Mouse (Mus musculus) splenic B cell, adult 2 months (primary cell): ENCODE results near the gene Gm20388.

Experiments used
- DNase-seq: peaks from one replicate; pipeline ENCODE4 v3.0.0-alpha.2; 2011; ENCODE audit warnings: low read depth, low spot score
- H3K27me3 ChIP-seq: 2 replicates; pipeline ENCODE4 v1.6.1; 2012; ENCODE audit warnings: mild to moderate bottlenecking, low read length, moderate library complexity, mixed read lengths; ENCODE audit not compliant: control insufficient read depth, poor library complexity, insufficient read depth, severe bottlenecking
- H3K36me3 ChIP-seq: 2 replicates; pipeline ENCODE4 v1.6.1; 2012; ENCODE audit warnings: mild to moderate bottlenecking, low read length, moderate library complexity, mixed read lengths; ENCODE audit not compliant: control insufficient read depth, poor library complexity, insufficient read depth, severe bottlenecking

The Gm20388 gene

DNA sequence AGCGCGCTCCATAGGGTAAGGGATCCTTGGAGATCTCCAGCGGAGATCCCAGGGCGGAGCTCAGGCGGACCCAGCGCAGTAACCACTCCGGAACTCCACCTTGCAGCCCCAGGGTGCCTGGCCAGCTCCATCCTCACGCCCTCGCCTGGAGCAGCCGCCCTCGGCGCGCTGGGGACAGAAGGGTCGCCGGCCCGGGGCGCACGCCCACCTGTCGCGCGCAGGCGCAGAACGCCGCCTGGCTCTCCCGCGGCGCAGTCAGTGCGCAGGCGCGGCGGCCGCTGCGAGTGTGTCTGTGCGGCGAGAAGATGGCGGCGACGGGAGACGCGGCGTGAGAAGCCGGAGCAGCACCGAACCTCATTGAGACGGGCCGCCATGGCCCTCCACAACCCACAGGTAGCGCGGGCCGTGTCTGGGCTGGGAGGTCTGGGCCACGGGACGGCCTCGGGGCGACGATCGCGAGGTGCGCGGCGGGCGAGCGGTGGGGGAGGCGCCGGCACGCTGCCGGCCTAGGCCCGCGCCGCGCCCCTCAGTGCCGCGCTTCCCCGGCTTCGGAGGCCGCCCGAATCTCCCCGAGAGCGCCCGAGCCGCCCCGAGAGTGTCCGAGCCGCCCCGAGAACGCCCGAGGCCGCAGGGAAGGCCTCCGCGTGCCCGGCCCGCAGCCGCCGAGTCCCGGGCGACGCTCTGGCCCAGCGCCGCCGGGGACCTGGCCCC, at the start of gene Gm20388:
Gene Gm20388 (plus strand): TSS at position 295 of the 711 bp plus-strand sequence.
- H3K27me3 ChIP-seq: no peaks in the 10 kb centered on the region; the same call in 1 of the 2 replicates
- DNase-seq: peak; percentile 93
- no peaks in the 10 kb centered on the region for H3K36me3 ChIP-seq

DNA sequence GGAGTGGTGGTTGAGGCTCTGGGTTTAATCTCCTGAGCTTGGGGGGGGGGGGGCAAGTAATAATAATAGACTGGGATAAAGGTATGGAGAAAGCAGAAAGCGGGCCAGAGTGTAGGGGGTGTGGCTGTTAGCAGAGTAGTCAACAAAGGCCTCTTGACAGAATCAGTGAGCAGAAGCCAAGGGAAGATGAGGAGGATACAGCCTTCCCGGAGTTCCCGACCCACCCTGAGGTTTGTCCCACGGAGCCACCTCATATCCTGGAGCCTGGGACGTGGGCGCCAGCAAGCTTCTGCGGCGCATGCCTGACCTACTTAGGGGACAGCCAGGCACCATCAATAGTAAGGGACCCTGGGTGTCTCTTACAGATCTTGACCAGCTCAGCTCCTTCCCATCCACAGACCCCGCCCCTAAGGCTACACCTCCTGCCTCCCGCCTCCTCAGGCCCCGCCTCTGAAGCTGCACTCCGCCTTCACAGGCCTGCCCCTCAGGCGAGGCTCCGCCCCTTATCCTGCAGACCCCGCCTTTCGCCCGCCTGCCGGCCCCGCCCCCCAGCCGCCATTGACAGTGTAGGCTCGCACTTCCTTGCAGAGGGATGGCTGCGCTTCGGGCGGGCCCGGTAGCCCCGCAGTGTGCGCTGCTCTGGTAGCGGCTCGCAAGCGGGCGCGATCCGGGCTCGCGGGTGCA, 48.8 kb upstream of the Gm20388 start, which contains the start of gene Klhl36:
Gene Klhl36 (plus strand): TSS at position 561 of the 684 bp plus-strand sequence.
- peak; percentile 96 for DNase-seq
- no peaks in the 10 kb centered on the region for H3K27me3 ChIP-seq
- no peaks in the 10 kb centered on the region for H3K36me3 ChIP-seq

DNA sequence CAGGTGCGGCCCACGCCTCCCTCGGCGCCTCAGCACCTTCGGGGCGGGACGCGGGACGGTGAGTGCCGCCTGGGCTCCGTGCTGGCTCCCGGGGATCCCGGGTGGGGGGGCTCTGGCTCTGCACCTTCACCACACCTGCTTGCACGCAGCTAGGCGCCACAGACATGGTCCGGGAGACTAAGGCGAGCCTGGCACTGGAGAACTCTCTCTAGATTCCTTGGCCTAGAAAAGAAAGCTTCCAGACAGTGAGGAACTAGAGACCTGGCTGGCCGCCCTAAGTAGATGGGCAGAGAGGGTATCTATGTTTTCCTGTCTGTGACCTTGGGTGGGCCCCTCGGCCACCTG, 48.3 kb upstream of the Gm20388 start:
- no peaks in the 10 kb centered on the region for H3K36me3 ChIP-seq
- no peak for DNase-seq
- H3K27me3 ChIP-seq: no peaks in the 10 kb centered on the region

DNA sequence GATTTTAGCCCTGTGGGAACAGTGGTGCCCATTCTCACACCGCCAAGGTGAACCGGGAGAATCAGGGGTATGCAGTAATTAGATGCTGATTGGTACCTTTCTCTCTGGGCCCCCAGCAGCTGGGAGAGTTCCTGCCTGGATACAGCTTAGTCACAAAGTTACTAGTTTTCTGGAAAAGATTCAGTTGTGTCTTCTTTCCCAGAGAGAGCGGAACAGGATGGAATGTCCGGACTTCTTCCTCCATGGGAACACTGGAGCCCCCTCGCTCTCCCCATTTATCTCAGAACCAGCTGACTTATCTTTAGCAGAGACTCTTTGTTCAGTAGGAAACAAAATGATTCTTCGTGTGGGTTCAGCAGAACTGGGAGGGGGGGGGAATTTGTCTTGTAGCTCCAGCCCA, 47.9 kb upstream of the Gm20388 start:
- no peak for DNase-seq
- Histone ChIP-seq H3K36me3 (no peaks in the 10 kb centered on the region), H3K27me3 (no peaks in the 10 kb centered on the region)

DNA sequence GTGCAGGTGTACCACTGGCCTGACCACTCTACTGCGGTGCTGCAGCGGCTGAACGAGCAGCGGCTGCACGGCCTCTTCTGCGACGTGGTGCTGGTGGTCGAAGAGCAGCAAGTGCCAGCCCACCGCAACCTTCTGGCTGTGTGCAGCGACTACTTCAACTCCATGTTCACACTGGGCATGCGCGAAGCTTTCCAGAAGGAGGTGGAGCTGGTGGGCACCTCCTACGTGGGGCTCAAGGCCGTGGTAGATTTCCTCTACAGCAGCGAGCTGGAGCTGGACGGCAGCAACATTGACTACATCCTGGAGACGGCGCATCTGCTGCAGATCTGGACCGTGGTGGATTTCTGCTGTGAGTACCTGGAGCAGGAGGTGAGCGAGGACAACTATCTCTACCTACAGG, 41.0 kb upstream of the Gm20388 start:
- Histone ChIP-seq H3K36me3 (peaks cover 9% of the 10 kb centered on the region), H3K27me3 (no peaks in the 10 kb centered on the region)
- no peak for DNase-seq

DNA sequence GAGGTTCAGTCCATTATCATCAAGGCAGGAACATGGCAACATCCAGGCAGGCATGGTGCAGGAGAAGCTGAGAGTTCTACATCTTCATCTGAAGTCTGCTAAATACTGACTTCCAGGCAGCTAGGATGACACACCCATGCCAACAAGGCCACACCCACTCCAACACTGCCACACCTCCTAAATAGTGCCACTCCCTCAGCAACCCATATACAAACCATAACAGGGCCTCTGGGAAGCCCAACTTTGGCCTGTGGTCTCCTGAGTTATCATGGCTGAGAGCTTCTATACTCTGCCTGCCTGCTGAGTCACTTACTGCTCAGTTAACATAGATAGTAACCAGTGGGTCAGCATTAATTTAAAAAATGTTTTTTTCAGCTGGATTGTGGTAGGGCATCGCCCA, 37.5 kb upstream of the Gm20388 start:
- H3K27me3 ChIP-seq: no peaks in the 10 kb centered on the region
- H3K36me3 ChIP-seq: peaks cover 9% of the 10 kb centered on the region
- DNase-seq: no peak

DNA sequence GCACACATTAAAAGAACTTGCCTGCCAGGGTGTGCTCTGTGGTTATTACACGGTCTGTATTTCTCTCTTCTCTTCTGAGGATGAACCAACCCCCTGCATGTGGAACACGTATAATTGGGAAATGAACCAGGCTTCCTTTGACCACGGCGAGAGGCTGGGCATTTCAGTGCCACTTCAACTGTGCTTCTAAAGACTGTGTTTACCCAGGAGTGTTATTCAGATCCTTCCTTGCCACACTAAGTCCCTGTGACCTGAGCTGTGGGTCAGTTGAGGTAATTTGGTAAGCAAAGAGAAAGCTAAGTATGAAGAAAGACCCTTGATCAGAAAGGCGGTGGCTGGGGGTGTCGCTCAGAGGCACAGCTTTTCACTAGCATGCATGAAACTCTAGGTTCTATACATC, 29.3 kb upstream of the Gm20388 start:
- no peak for DNase-seq
- Histone ChIP-seq H3K27me3 (no peaks in the 10 kb centered on the region), H3K36me3 (no peaks in the 10 kb centered on the region; the same call in 1 of the 2 replicates)

DNA sequence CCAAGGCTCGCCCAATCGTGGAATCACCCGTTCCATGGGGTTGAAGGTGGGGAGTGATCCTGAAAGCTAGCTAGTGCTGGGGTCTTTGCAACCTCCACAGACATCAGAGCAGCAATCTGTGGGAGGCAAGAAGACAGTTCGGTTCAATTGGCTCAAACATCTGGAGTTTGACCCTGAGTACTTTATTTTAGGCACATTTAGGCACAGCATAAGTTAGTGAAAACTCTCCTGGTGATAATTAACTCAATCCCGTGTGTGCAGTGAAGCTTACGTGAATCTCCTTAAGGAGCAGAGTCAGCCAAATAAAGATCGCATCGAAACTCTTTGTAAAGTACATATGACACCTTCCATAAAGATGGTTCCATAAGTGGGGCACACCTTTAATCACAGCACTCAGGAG, 28.7 kb upstream of the Gm20388 start:
- no peaks in the 10 kb centered on the region; the same call in 1 of the 2 replicates for H3K36me3 ChIP-seq
- DNase-seq: no peak
- H3K27me3 ChIP-seq: no peaks in the 10 kb centered on the region

DNA sequence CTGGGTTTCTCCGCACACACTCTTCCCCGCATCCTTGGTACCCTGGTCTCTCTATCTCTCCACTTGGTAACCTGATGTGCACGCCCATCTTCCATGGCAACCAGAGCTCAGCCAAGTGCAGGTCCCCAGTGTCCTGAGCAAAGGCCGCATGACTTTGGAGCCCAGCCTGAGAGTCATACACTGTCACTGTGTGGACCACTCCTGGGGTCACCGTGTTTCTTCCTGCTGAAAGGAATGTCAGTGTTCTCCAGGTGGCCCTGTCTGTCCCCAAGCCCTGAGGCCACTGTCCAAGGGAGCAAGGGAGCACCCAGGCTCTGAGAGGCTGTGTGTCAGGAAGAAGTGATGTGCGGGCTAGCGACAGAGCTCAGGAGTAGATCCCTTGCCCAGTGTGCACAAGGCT, 27.4 kb upstream of the Gm20388 start:
- Histone ChIP-seq H3K27me3 (no peaks in the 10 kb centered on the region), H3K36me3 (no peaks in the 10 kb centered on the region; the same call in 1 of the 2 replicates)
- no peak for DNase-seq

DNA sequence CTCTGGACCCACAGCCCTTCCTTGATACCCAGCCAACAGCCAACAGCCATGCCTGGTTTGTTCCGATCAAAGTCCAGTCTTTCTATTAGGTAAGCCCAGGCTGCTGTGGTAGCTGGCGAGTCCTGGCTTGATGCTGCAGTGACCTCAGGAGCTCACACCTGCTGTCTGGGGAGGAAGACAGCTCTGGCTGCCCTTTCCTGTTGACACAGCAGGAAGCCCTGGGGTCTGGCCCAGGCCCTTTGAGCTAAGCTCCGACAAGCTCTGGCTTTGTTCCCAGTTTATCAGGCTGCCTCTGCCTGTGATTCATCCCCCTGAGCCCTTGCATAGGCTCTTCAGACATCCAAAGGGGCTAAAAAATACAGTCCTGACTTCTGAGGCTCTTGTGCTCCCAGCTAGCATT, 25.0 kb upstream of the Gm20388 start:
- Histone ChIP-seq H3K27me3 (no peaks in the 10 kb centered on the region), H3K36me3 (no peaks in the 10 kb centered on the region)
- DNase-seq: no peak

DNA sequence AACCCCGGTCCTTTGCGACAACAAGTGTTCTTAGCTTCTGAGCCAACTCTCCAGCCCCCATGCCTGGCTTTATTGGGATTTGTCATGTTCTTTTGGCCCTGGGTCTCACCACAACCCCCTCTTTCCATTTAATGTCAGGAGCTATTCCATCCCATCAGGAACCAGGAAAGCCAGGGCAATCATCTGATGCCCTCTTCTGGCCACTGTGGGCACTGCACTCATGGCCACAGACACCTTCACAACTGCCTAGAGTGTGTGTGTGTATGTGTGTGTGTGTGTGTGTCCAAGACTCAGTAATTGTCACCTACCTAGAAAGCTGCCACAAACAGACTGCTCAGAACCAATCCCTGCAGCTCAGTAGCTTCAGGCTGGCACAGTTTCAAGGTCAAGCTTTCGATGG, 23.5 kb upstream of the Gm20388 start:
- Histone ChIP-seq H3K27me3 (no peaks in the 10 kb centered on the region), H3K36me3 (no peaks in the 10 kb centered on the region)
- DNase-seq: peak; percentile 51

DNA sequence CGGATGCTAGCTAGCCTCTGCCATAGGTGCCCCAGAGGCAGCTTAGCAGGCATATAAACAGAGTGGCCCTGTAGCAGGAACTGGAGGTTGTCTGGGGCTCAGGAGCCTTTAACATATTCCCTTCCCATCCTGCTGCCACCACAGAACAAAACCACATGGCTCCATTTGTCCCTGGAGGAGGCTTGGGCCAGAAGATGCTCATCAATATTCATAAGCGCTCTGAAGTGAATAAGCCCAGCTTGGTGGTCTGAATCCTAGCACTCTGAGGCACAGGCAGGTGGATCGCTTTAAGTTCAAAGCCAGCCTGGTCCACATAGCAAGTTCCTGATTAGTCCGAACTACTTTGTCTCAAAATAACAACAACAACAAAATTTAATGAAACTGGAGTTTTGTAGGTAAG, 22.6 kb upstream of the Gm20388 start:
- H3K27me3 ChIP-seq: no peaks in the 10 kb centered on the region
- no peaks in the 10 kb centered on the region for H3K36me3 ChIP-seq
- DNase-seq: no peak

DNA sequence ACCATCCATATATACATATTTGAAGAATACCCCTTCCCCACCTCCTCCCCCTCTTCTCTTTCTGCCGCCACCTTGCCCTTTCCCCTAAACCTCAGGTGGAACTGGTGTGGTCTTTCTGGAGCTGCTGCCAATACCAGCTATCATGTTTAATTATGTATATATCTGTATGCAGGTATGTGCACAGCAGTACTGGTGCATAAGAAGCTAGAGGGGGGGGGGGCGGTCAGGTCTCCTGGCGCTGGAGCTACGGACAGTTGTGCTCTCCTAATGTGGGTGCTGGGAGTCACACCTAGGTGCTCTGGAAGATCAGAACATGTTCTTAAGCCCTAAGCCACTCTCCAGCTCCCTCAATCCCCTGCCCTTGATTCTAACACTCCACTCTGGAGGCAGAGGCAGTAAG, 13.6 kb upstream of the Gm20388 start:
- Histone ChIP-seq H3K27me3 (no peaks in the 10 kb centered on the region; the same call in 1 of the 2 replicates), H3K36me3 (no peaks in the 10 kb centered on the region)
- DNase-seq: no peak

DNA sequence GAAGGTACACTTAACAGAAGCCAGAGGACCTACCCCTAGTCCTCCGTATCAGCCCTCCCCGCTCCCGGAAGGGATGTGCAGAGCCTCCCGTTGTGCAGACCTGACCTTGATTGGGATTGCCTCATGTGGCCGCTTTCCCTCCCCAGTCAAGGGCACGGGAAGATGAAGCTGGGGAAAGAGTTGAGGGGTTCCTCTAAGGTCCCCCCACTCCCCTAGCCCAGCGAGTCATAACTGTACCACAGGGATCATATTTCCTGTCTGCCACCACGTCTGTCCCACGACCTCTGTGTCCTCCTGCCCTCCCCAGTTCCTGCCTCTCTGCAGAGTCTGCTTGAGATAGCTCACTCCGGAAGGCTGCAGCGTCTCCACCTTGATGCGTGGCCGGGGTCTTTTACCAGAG, 12.7 kb upstream of the Gm20388 start:
- Histone ChIP-seq H3K36me3 (no peaks in the 10 kb centered on the region), H3K27me3 (no peaks in the 10 kb centered on the region; the same call in 1 of the 2 replicates)
- no peak for DNase-seq

DNA sequence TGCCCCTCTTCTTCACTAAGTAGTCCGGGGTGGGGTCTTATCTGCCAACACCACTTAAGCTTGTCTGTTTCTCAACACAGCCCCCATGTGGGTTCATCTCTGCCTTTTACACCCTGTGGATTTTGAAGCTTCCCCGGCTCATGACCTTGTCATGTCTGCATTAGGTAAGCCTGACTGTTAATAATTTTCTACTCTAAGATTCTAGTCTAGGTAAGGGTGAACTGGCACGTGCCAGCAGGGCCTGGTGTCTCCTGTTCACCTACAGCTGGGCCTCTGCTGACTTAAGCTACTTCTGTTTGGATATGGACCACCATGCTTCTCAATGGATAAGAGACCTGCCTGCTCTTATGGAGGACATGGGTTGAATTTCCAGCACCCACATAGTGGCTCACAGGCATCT, 9.3 kb upstream of the Gm20388 start:
- Histone ChIP-seq H3K36me3 (no peaks in the 10 kb centered on the region), H3K27me3 (no peaks in the 10 kb centered on the region; the same call in 1 of the 2 replicates)
- DNase-seq: no peak
